Mouse (Mus musculus) MEL (cell line): ENCODE results near the gene Slit1. TPM values are rescaled to one million over a fixed set of nuclear protein-coding genes. Genes with fewer than 3 reads are reported as not detected.

Source experiments
- DNase-seq: peaks from one replicate; pipeline ENCODE4 v3.0.0; 2011; ENCODE audit warnings: low read depth, low spot score
- H3K27ac ChIP-seq: 2 replicates; pipeline ENCODE4 v1.5.1; 2012; ENCODE audit warnings: low read depth, mild to moderate bottlenecking, control low read depth, low read length, moderate library complexity; ENCODE audit not compliant: control insufficient read depth
- H3K27me3 ChIP-seq, 2 experiments: fragments of 150-350 bp in 1 of 2; sonication (generic) in 1 of 2; 2 replicates each; pipeline ENCODE4 v1.6.1; 2012; ENCODE audit warnings: low read length in 2 of 2, mild to moderate bottlenecking in 2 of 2, improper control_type of control experiment in 1 of 2, moderate library complexity in 1 of 2; ENCODE audit not compliant: insufficient read depth in 2 of 2, control insufficient read depth in 1 of 2
- H3K36me3 ChIP-seq, 2 experiments: 2 replicates each; pipeline ENCODE4 v1.6.1; 2012 to 2014; ENCODE audit warnings: low read length in 2 of 2, improper control_type of control experiment in 1 of 2, inconsistent platforms in 1 of 2, mild to moderate bottlenecking in 1 of 2; ENCODE audit not compliant: insufficient read depth in 2 of 2, control insufficient read depth in 1 of 2
- H3K4me1 ChIP-seq, 2 experiments: fragments of 150-350 bp in 1 of 2; sonication (generic) in 1 of 2; 2 replicates each; pipeline ENCODE4 v1.6.1; 2012; ENCODE audit warnings: low read length in 2 of 2, improper control_type of control experiment in 1 of 2, mild to moderate bottlenecking in 1 of 2; ENCODE audit not compliant: insufficient read depth in 2 of 2, control insufficient read depth in 1 of 2
- H3K4me3 ChIP-seq, 2 experiments: fragments of 150-350 bp in 1 of 2; sonication (generic) in 1 of 2; 2 replicates each; pipeline ENCODE4 v1.5.1; 2012; ENCODE audit warnings: low read depth in 2 of 2, low read length in 2 of 2, mild to moderate bottlenecking in 2 of 2, moderate library complexity in 2 of 2, control low read depth in 1 of 2, improper control_type of control experiment in 1 of 2; ENCODE audit not compliant: control insufficient read depth in 1 of 2, insufficient read depth in 1 of 2
- H3K79me2 ChIP-seq: 2 replicates; pipeline ENCODE4 v1.6.1; 2012; ENCODE audit warnings: mild to moderate bottlenecking, low read length, moderate library complexity; ENCODE audit not compliant: control insufficient read depth, poor library complexity, insufficient read depth
- H3K9ac ChIP-seq: 2 replicates; pipeline ENCODE4 v1.6.1; 2012; ENCODE audit warnings: low read depth, mild to moderate bottlenecking, control low read depth, low read length, moderate library complexity; ENCODE audit not compliant: control insufficient read depth, poor library complexity, severe bottlenecking
- H3K9me3 ChIP-seq: fragments of 150-350 bp; sonication (generic); replicated peaks from 2 replicates; pipeline ENCODE4 v1.6.1; 2012; ENCODE audit warnings: mild to moderate bottlenecking, low read length, improper control_type of control experiment, moderate library complexity; ENCODE audit not compliant: insufficient read depth
- BHLHE40 ChIP-seq: IDR thresholded peaks from 2 replicates; pipeline ENCODE4 v1.6.1; 2012; ENCODE audit warnings: low read depth, mild to moderate bottlenecking, inconsistent platforms, low read length, improper control_type of control experiment, borderline replicate concordance
- CHD1 ChIP-seq: IDR thresholded peaks from 2 replicates; pipeline ENCODE4 v1.6.1; 2012; ENCODE audit warnings: low read depth, mild to moderate bottlenecking, inconsistent platforms, low read length, improper control_type of control experiment
- E2F4 ChIP-seq: IDR thresholded peaks from 2 replicates; pipeline ENCODE4 v1.6.1; 2011; ENCODE audit warnings: low read depth, low read length, improper control_type of control experiment, borderline replicate concordance
- ELF1 ChIP-seq: IDR thresholded peaks from 2 replicates; pipeline ENCODE4 v1.6.1; 2014; ENCODE audit warnings: low read depth, mild to moderate bottlenecking, inconsistent platforms, low read length, improper control_type of control experiment, moderate library complexity
- ETS1 ChIP-seq: IDR thresholded peaks from 2 replicates; pipeline ENCODE4 v1.6.1; 2012; ENCODE audit warnings: low read depth, mild to moderate bottlenecking, inconsistent platforms, low read length, improper control_type of control experiment, moderate library complexity
- GATA1 ChIP-seq: IDR thresholded peaks from 2 replicates; pipeline ENCODE4 v1.6.1; 2011; ENCODE audit warnings: low read depth, low read length, improper control_type of control experiment
- HCFC1 ChIP-seq: IDR thresholded peaks from 2 replicates; pipeline ENCODE4 v1.6.1; 2012; ENCODE audit warnings: low read depth, mild to moderate bottlenecking, inconsistent platforms, low read length, improper control_type of control experiment, moderate library complexity
- JUND ChIP-seq: IDR thresholded peaks from 2 replicates; pipeline ENCODE4 v1.6.1; 2011; ENCODE audit warnings: low read depth, mild to moderate bottlenecking, improper control_type of control experiment, low read length
- KAT2A ChIP-seq: conservative IDR thresholded peaks from 2 replicates; pipeline ENCODE4 v1.6.1; 2012; ENCODE audit warnings: low read depth, low read length, improper control_type of control experiment, inconsistent platforms
- MAFK ChIP-seq: IDR thresholded peaks from 2 replicates; pipeline ENCODE4 v1.6.1; 2011; ENCODE audit warnings: low read depth, mild to moderate bottlenecking, low read length, improper control_type of control experiment, borderline replicate concordance
- MAX ChIP-seq: IDR thresholded peaks from 2 replicates; pipeline ENCODE4 v1.6.1; 2011; ENCODE audit warnings: low read length, improper control_type of control experiment
- MXI1 ChIP-seq: IDR thresholded peaks from 2 replicates; pipeline ENCODE4 v1.6.1; 2011; ENCODE audit warnings: mild to moderate bottlenecking, low read depth, low read length, improper control_type of control experiment
- MYC ChIP-seq: IDR thresholded peaks from 2 replicates; pipeline ENCODE4 v1.6.1; 2011; ENCODE audit warnings: low read depth, mild to moderate bottlenecking, low read length, improper control_type of control experiment, moderate library complexity
- POLR2A ChIP-seq, 2 experiments: IDR thresholded peaks; 2 replicates each; pipeline ENCODE4 v1.6.1; 2011 to 2012; ENCODE audit warnings: low read length in 2 of 2, mild to moderate bottlenecking in 2 of 2, control low read depth in 1 of 2, improper control_type of control experiment in 1 of 2, low read depth in 1 of 2, moderate library complexity in 1 of 2; ENCODE audit not compliant: control insufficient read depth in 1 of 2, insufficient read depth in 1 of 2, poor library complexity in 1 of 2
- POLR2AphosphoS5 ChIP-seq: IDR thresholded peaks from 2 replicates; pipeline ENCODE4 v1.6.1; 2012; ENCODE audit warnings: low read depth, borderline replicate concordance, mild to moderate bottlenecking, inconsistent platforms, low read length, moderate library complexity, mixed read lengths
- RAD21 ChIP-seq: IDR thresholded peaks from 2 replicates; pipeline ENCODE4 v1.6.1; 2011; ENCODE audit warnings: mild to moderate bottlenecking, low read depth, low read length, improper control_type of control experiment
- SIN3A ChIP-seq: IDR thresholded peaks from 2 replicates; pipeline ENCODE4 v1.6.1; 2012; ENCODE audit warnings: low read length, improper control_type of control experiment, inconsistent platforms
- SMC3 ChIP-seq: IDR thresholded peaks from 2 replicates; pipeline ENCODE4 v1.6.1; 2011; ENCODE audit warnings: low read depth, low read length, improper control_type of control experiment
- TAL1 ChIP-seq: IDR thresholded peaks from 2 replicates; pipeline ENCODE4 v1.6.1; 2012; ENCODE audit warnings: mild to moderate bottlenecking, inconsistent platforms, low read length, moderate library complexity, mixed read lengths
- TCF12 ChIP-seq: IDR thresholded peaks from 2 replicates; pipeline ENCODE4 v1.6.1; 2014; ENCODE audit warnings: low read depth, mild to moderate bottlenecking, inconsistent platforms, low read length, improper control_type of control experiment, moderate library complexity
- ZC3H11A ChIP-seq: IDR thresholded peaks from 2 replicates; pipeline ENCODE4 v1.6.1; 2012; ENCODE audit warnings: low read depth, mild to moderate bottlenecking, inconsistent platforms, low read length, improper control_type of control experiment
- ZMIZ1 ChIP-seq: IDR thresholded peaks from 2 replicates; pipeline ENCODE4 v1.6.1; 2012; ENCODE audit warnings: low read depth, mild to moderate bottlenecking, inconsistent platforms, low read length, improper control_type of control experiment, moderate library complexity
- polyA plus RNA-seq, 2 experiments: library from polyadenylated mRNA; stranded (reverse) in 1 of 2; unstranded in 1 of 2; fragments of >175 nt in 1 of 2; fragments of >200 nt in 1 of 2; gene quantifications; 2 replicates each; pipeline versions ENCODE4 v1.2.1 to v1.2.4; 2012; ENCODE audit warnings: low replicate concordance in 2 of 2, low read depth in 1 of 2; ENCODE audit not compliant: insufficient read length in 2 of 2, insufficient read depth in 1 of 2, missing spikeins in 1 of 2
- total RNA-seq: library from RNA; depleted of rRNA; stranded (reverse); fragments of 300-350 nt; gene quantifications from 2 replicates; pipeline ENCODE4 v1.2.3, GENCODE M21; 2012

Gene Slit1
- total and polyA plus RNA-seq, 3 experiments: 0.04 TPM; not detected in 1

DNA sequence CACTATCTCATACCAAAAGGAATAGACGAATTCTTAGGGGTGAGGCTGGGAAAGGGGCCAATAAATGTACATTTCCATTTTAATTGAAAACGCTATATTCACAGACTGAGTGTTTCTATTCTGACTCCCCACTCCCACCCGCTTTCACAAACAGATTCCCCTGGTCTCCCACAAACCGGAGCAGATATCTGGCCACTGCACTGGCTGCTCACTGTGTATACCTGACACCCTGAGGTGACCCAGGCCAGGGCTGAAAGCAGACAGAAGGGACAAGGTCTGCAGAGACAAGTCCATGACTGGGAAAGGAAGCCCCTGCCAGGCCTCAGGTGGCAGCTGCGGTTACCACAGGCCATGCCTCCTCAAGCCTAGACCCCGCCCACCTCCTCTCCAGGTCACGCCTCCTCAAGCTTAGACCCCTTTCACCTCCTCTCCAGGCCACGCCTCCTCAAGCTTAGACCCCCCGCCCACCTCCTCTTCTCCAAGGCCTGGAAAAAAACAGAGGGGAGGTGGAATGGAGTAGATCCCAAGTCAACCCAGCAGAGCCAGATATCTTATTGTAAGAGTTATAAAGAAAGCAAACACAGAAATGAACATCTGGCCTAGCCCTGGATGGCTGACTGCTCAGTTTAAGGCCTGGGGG is 18.5 kb downstream of the Slit1 start:
- H3K27me3 ChIP-seq: peaks cover 0 to 2% of the 10 kb centered on the region in 2 experiments; a peak in 1 of 4 replicates
- H3K4me3 ChIP-seq: no peak overlapping the region; a peak in 1 of 4 replicates
- peaks cover 0 to 3% of the 10 kb centered on the region in 2 experiments; a peak in 2 of 4 replicates for H3K4me1 ChIP-seq
- no peaks in the 10 kb centered on the region for H3K79me2 ChIP-seq
- no peaks in the 10 kb centered on the region for H3K9me3 ChIP-seq
- TF ChIP-seq MXI1 (no peak), POLR2A (IDR thresholded peaks at IDR 0.05; ENCODE audit: control insufficient read depth in 1 of 2, insufficient read depth in 1 of 2, low read depth in 1 of 2, low read length in 2 of 2, poor library complexity in 1 of 2) (no peak), POLR2AphosphoS5 (no peak), MYC (no peak), KAT2A (no peak), E2F4 (no peak), MAFK (no peak), GATA1 (no peak), TAL1 (no peak), ETS1 (no peak), SIN3A (no peak), ZMIZ1 (no peak), BHLHE40 (no peak)
- H3K36me3 ChIP-seq: no peaks in the 10 kb centered on the region
- H3K9ac ChIP-seq: no peak overlapping the region
- peak; percentile 31 for DNase-seq
- H3K27ac ChIP-seq: no peak overlapping the region

- no peaks in the 10 kb centered on the region for H3K79me2 ChIP-seq
- H3K9ac ChIP-seq: no peak overlapping the region
- DNase-seq: no peak
- no peak for TF ChIP-seq JUND
- TF ChIP-seq MXI1: no peak
- TF ChIP-seq ELF1: no peak
- TF ChIP-seq ZC3H11A: no peak
- no peak for TF ChIP-seq TCF12
- no peak for TF ChIP-seq SIN3A
- no peak for TF ChIP-seq RAD21
- no peak for TF ChIP-seq CHD1
- no peak for TF ChIP-seq MAX
- TF ChIP-seq HCFC1: no peak
- no peak for TF ChIP-seq SMC3
- TF ChIP-seq, all 39 proteins: peak for 0
- Histone ChIP-seq H3K4me3 (no peak overlapping the region), H3K36me3 (no peaks in the 10 kb centered on the region), H3K27me3 (no peaks in the 10 kb centered on the region), H3K4me1 (peaks cover 0 to 3% of the 10 kb centered on the region in 2 experiments; a peak in 2 of 4 replicates), H3K9me3 (no peaks in the 10 kb centered on the region), H3K27ac (no peak overlapping the region)
These were observed 20.1 kb downstream of the Slit1 start for GRCm38 (mm10) chr19:41723337-41723736.
